Mouse (Mus musculus): ENCODE results near the gene Kif22.
A peak's percentile ranks its signal among the peaks of the same experiment; 100 is the strongest.

Kif22 gene

GRCm38 (mm10) chr7:126984667-126985444, 57.4 kb downstream of the Kif22 start:
- peak; percentile 51 to 52 for DNase-seq (ENCODE audit: low spot score in 2 of 2)

GRCm38 (mm10) chr7:126983113-126983512, 59.2 kb downstream of the Kif22 start:
- DNase-seq (ENCODE audit: low spot score in 2 of 2) = no peak

DNA sequence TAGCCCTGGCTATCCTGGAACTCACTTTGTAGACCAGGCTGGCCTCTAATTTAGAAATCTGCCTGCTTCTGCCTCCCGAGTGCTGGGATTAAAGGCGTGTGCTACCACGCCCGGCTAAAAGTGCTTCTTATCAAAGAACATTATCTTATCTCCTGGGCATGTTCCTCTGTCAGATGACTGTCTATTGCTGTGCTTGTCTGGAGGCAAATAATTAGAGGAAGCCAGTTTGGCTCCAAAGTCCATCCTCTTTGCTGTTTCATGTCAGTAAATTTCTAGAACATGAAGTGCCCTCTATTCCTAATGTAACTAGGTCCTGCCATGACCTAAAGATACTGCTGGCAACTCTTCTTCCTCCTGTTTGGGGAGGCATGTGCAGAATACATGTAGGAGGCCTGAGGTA, 60.2 kb downstream of the Kif22 start:
- no peak for DNase-seq (ENCODE audit: low spot score in 2 of 2)

- no peak for DNase-seq (ENCODE audit: low spot score in 2 of 2)
Observed at GRCm38 (mm10) chr7:126981601-126982000, 60.7 kb downstream of the Kif22 start.

- no peak for DNase-seq (ENCODE audit: low spot score in 2 of 2)
Observed at GRCm38 (mm10) chr7:126978841-126979240, 63.4 kb downstream of the Kif22 start.
